Mouse (Mus musculus) forebrain, embryonic 13.5 days (tissue): ENCODE data around the gene Rita1. TPM values are rescaled to one million over a fixed set of nuclear protein-coding genes. Genes with fewer than 3 reads are reported as not detected.

ENCODE experiments used
- ATAC-seq: fragments of 200-750 bp; cut with Nextera tagmentation; 2 replicates; pipeline ENCODE4 v1.8.0; 2017
- H3K27ac ChIP-seq: fragments of 300-500 bp; sonication (generic); 2 replicates; pipeline ENCODE4 v1.5.1; 2015; ENCODE audit warnings: inconsistent platforms, mild to moderate bottlenecking, moderate library complexity
- H3K27me3 ChIP-seq: fragments of 300-500 bp; sonication (generic); 2 replicates; pipeline ENCODE4 v1.6.1; 2015; ENCODE audit warnings: mild to moderate bottlenecking, inconsistent platforms
- H3K36me3 ChIP-seq: fragments of 300-500 bp; sonication (generic); 2 replicates; pipeline ENCODE4 v1.6.1; 2015; ENCODE audit warnings: mild to moderate bottlenecking, inconsistent platforms; ENCODE audit not compliant: poor library complexity, severe bottlenecking
- H3K4me1 ChIP-seq: fragments of 300-500 bp; sonication (generic); 2 replicates; pipeline ENCODE4 v1.6.1; 2015; ENCODE audit warnings: inconsistent platforms
- H3K4me2 ChIP-seq: fragments of 300-500 bp; sonication (generic); 2 replicates; pipeline ENCODE4 v1.6.1; 2015; ENCODE audit warnings: inconsistent platforms, mild to moderate bottlenecking, moderate library complexity
- H3K4me3 ChIP-seq: fragments of 300-500 bp; sonication (generic); 2 replicates; pipeline ENCODE4 v1.5.1; 2015; ENCODE audit warnings: mild to moderate bottlenecking, inconsistent platforms
- H3K9ac ChIP-seq: fragments of 300-500 bp; sonication (generic); 2 replicates; pipeline ENCODE4 v1.6.1; 2015; ENCODE audit warnings: mild to moderate bottlenecking, inconsistent platforms
- H3K9me3 ChIP-seq: fragments of 300-500 bp; sonication (generic); replicated peaks from 2 replicates; pipeline ENCODE4 v1.6.1; 2016; ENCODE audit warnings: inconsistent platforms
- WGBS: fragments of 180-500 bp; shearing (Covaris S2); methylation state at CpG from one replicate; pipeline ENCODE4 v1.1.7; 2015; 5-methylcytosine and 5-hydroxymethylcytosine counted together
- polyA plus RNA-seq: library from polyadenylated mRNA; unstranded; fragments of >200 nt; fragmentation: Nextera tagmentation; extraction: Ambion mirVana; gene quantifications from 2 replicates; pipeline ENCODE4 v1.2.1, GENCODE M21; 2015

Gene Rita1
- polyA plus RNA-seq, 1 experiment from 2014 or later = 19.0 TPM

- no peaks in the 10 kb centered on the region for H3K36me3 ChIP-seq
- no peak overlapping the region for H3K4me3 ChIP-seq
- no peak overlapping the region for H3K4me2 ChIP-seq
- no peaks in the 10 kb centered on the region for H3K27me3 ChIP-seq
- ATAC-seq = no peak
- H3K4me1 ChIP-seq = peaks cover 30% of the 10 kb centered on the region
- H3K27ac ChIP-seq = no peak overlapping the region
- WGBS = 79% methylated on average over 16 of the region's 16 CpGs
- no peak overlapping the region for H3K9ac ChIP-seq
- H3K9me3 ChIP-seq = no peaks in the 10 kb centered on the region
Measured at GRCm38 (mm10) chr5:120590356-120591010, 21.9 kb downstream of the Rita1 start.

- peak within 1 kb of the TSS; percentile 68 for H3K4me3 ChIP-seq
- H3K36me3 ChIP-seq = peaks cover 11% of the 10 kb centered on the region
- peak; percentile 99 for ATAC-seq
- H3K9me3 ChIP-seq = no peaks in the 10 kb centered on the region
- peak within 1 kb of the TSS; percentile 99 for H3K4me2 ChIP-seq
- H3K9ac ChIP-seq = peak within 1 kb of the TSS; percentile 88
- H3K27ac ChIP-seq = peak within 1 kb of the TSS; percentile 59; the same call in 1 of the 2 replicates
- H3K4me1 ChIP-seq = peaks cover 34% of the 10 kb centered on the region
- under 1% methylated on average over 35 of the region's 35 CpGs for WGBS
- no peaks in the 10 kb centered on the region for H3K27me3 ChIP-seq
Measured at GRCm38 (mm10) chr5:120588569-120589094, 23.8 kb downstream of the Rita1 start, which contains the start of the genes Tpcn1 and Iqcd. TSS of gene Tpcn1 (minus strand) at chr5:120588673. TSS of gene Iqcd (plus strand) at chr5:120589016.

- Histone ChIP-seq H3K4me2 (peak overlapping the region; percentile 99), H3K4me1 (peaks cover 34% of the 10 kb centered on the region), H3K9me3 (no peaks in the 10 kb centered on the region), H3K4me3 (peak overlapping the region; percentile 68), H3K27me3 (no peaks in the 10 kb centered on the region), H3K27ac (peak overlapping the region; percentile 59; the same call in 1 of the 2 replicates), H3K36me3 (peaks cover 17% of the 10 kb centered on the region), H3K9ac (peak overlapping the region; percentile 88)
- no peak for ATAC-seq
- WGBS = 3% methylated on average over 29 of the region's 29 CpGs
Measured at GRCm38 (mm10) chr5:120587940-120588568, 24.3 kb downstream of the Rita1 start.

DNA sequence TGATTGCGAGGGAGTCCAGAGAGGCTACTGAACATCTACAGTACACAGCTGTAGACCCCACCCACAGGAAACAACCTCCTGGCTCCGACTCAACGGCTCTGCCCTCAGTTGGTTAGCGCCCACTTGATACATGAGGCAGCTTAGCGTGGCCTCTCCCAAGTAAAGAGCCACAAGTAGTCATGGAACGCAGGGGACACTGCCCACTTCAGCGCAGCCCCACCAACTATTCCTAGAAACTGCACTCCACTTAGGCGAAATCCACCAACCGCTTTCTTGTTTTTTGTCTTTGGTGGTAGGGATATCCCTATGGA lies 24.8 kb downstream of the Rita1 start:
- WGBS = 36% methylated on average over 9 of the region's 9 CpGs
- H3K27ac ChIP-seq = 0 out of 2 replicates have a peak overlapping the region, but pooled peaks have one; percentile 37
- H3K4me1 ChIP-seq = peaks cover 34% of the 10 kb centered on the region
- H3K36me3 ChIP-seq = peaks cover 22% of the 10 kb centered on the region
- H3K9me3 ChIP-seq = no peaks in the 10 kb centered on the region
- no peak for ATAC-seq
- no peaks in the 10 kb centered on the region for H3K27me3 ChIP-seq
- H3K9ac ChIP-seq = peak overlapping the region; percentile 88
- H3K4me2 ChIP-seq = peak overlapping the region; percentile 99
- peak overlapping the region; percentile 68 for H3K4me3 ChIP-seq

DNA sequence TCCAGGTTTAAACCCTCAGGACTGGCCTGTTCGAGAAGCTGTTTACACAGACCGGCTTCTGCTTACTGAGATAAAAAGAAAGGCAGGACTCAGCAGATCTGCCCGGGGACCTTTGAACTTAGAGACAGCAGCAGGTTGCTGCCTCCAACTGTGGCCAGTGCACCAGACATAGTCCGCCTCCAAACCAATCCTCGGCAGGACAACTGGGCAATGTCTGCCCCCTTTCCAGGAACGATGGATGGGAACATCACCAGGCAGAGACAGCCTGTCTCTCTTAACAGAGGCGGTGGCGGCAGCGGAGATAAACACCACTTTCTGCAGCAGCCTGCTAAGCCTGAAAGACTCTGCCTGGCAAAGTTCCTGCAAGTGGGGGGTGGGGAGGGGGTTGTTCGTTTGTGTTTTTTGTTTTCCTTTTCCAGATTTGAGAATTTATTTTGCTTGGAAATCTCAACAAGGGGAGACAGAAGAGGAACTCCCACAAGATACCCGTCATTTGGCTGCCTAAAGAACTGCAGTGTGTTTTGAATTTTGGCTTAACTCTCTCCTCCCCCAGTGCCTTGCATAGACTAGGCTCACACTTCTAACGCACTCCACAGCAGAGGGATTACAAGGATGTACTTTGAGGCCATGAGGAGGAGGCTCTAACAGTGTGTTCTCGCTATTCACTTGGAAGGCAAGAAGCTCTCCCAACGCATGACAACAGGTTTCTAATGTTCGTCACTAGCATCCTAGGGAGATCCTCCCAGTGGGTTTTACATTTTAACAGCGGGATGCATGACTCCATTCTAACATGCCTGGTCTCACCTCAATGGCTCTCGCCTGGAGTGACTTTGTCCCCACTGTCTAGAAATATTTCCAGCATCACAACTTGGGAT lies 25.4 kb downstream of the Rita1 start:
- H3K27me3 ChIP-seq = no peaks in the 10 kb centered on the region
- ATAC-seq = no peak
- peak overlapping the region; percentile 37; the same call in 1 of the 2 replicates for H3K27ac ChIP-seq
- WGBS = 11% methylated on average over 17 of the region's 17 CpGs
- peak overlapping the region; percentile 41 for H3K9ac ChIP-seq
- peaks cover 26% of the 10 kb centered on the region for H3K36me3 ChIP-seq
- peak overlapping the region; percentile 68 for H3K4me3 ChIP-seq
- no peaks in the 10 kb centered on the region for H3K9me3 ChIP-seq
- H3K4me1 ChIP-seq = peaks cover 34% of the 10 kb centered on the region
- peak overlapping the region; percentile 99 for H3K4me2 ChIP-seq

DNA sequence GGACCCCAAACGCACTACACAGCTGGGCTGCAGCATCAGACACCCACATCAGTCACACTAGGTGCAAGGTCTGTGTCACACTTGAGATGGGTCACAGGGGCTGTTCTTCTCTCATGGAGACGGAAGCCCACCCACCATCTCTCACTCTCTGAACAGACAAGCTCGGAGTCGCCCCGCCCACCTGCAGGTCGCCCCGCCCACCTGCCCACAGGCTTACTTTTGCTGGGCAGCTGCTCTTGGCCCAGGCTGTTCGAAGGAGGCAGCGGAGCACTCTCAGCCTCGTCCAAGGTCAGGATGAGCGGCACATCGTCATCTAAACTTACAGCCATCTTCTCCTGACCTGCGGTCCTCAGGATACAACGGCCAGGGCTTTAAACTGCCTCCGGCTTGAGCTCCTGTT lies 27.4 kb downstream of the Rita1 start:
- Histone ChIP-seq H3K36me3 (peaks cover 33% of the 10 kb centered on the region), H3K27ac (no peak overlapping the region), H3K9ac (no peak overlapping the region), H3K9me3 (no peaks in the 10 kb centered on the region), H3K27me3 (no peaks in the 10 kb centered on the region), H3K4me2 (no peak overlapping the region), H3K4me1 (peaks cover 38% of the 10 kb centered on the region), H3K4me3 (no peak overlapping the region)
- no peak for ATAC-seq
- WGBS = 32% methylated on average over 15 of the region's 15 CpGs

DNA sequence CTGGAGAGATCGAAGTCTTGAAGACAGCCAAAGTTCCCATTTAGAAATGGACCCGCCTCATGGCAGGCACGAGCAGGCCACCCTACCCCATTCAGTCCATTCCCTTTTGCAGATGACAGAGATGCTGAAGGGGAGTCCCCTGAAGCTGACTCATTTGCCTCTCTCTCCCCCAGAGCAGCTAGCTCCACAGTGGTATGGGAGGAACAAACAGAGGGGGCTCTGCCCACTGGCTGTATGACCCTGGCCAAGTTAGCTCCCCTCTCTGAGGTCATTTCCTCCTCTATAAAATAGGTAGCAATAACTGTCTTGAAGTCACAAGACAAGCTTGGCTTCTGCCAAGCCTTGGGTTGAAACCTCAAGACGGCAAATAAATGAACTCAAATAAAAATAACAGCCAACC lies 28.9 kb downstream of the Rita1 start:
- no peak for ATAC-seq

GRCm38 (mm10) chr5:120582002-120582401 lies 30.4 kb downstream of the Rita1 start:
- H3K9me3 ChIP-seq = no peaks in the 10 kb centered on the region
- H3K9ac ChIP-seq = no peak overlapping the region
- H3K36me3 ChIP-seq = peaks cover 33% of the 10 kb centered on the region
- no peak for ATAC-seq
- WGBS = 90% methylated on average over 9 of the region's 9 CpGs
- H3K4me2 ChIP-seq = no peak overlapping the region
- no peak overlapping the region for H3K4me3 ChIP-seq
- no peak overlapping the region for H3K27ac ChIP-seq
- H3K4me1 ChIP-seq = peaks cover 44% of the 10 kb centered on the region
- H3K27me3 ChIP-seq = no peaks in the 10 kb centered on the region

More for the DNA sequence above, 28.9 kb downstream of the Rita1 start:
- no peak overlapping the region for H3K27ac ChIP-seq
- H3K9ac ChIP-seq = no peak overlapping the region
- peaks cover 33% of the 10 kb centered on the region for H3K36me3 ChIP-seq
- WGBS = 88% methylated on average over 4 of the region's 4 CpGs
- H3K27me3 ChIP-seq = no peaks in the 10 kb centered on the region
- H3K4me1 ChIP-seq = peaks cover 47% of the 10 kb centered on the region
- H3K4me3 ChIP-seq = no peak overlapping the region
- no peaks in the 10 kb centered on the region for H3K9me3 ChIP-seq
- no peak overlapping the region for H3K4me2 ChIP-seq

DNA sequence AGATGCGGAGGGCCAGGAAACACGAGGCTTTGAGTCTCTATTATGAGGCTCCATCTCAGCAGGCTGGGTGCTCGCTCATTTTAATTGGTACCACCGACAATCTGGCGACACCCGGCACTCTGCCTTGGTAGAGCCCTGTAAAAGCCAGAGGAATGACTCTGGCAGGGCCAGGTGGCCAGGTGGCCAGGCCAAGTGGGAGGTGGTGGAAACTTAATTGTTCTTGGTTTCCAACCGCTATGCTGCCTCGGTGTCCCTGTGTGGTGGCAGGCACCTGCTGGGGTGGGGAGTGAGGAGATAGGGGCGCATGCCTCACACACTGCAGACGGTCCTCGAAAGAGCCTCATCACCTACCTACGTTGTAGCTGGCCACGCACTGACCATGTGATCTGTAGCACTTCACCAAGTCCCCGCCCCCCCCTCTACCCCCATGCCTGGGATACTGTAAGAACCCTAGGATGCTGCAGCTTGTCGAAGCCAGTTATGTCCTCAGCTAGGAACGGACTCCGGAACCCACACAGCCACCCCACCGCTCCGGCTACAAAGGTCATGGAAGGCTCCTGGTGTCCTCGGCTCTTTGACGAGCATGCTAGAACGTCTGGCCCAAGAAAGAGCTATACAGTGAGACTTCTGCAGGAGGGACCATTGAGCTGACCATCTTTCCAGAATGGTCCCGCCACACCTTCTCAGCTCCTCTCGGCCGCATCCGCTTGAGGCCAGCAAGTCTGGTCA lies 32.3 kb downstream of the Rita1 start:
- peak; percentile 50; the same call in 1 of the 2 replicates for ATAC-seq
- no peak overlapping the region for H3K9ac ChIP-seq
- H3K4me3 ChIP-seq = no peak overlapping the region
- peak overlapping the region; percentile 66; the same call in 1 of the 2 replicates for H3K27ac ChIP-seq
- no peaks in the 10 kb centered on the region for H3K9me3 ChIP-seq
- 81% methylated on average over 26 of the region's 26 CpGs for WGBS
- peaks cover 33% of the 10 kb centered on the region for H3K36me3 ChIP-seq
- peaks cover 32% of the 10 kb centered on the region for H3K4me1 ChIP-seq
- no peak overlapping the region for H3K4me2 ChIP-seq
- H3K27me3 ChIP-seq = no peaks in the 10 kb centered on the region

GRCm38 (mm10) chr5:120579211-120579897 lies 33.0 kb downstream of the Rita1 start:
- H3K27ac ChIP-seq = peak overlapping the region; percentile 66
- no peaks in the 10 kb centered on the region for H3K9me3 ChIP-seq
- 72% methylated on average over 26 of the region's 26 CpGs for WGBS
- no peaks in the 10 kb centered on the region for H3K27me3 ChIP-seq
- H3K4me2 ChIP-seq = no peak overlapping the region
- peaks cover 27% of the 10 kb centered on the region for H3K4me1 ChIP-seq
- ATAC-seq = peak; percentile 10; the same call in 1 of the 2 replicates
- H3K36me3 ChIP-seq = peaks cover 29% of the 10 kb centered on the region
- no peak overlapping the region for H3K4me3 ChIP-seq
- no peak overlapping the region for H3K9ac ChIP-seq
